ENCODE assay signal across 25 mouse cellular contexts in genomic region chr2:31891219-31891618, GRCm38 (mm10). TPM values are rescaled to one million over a fixed set of nuclear protein-coding genes. Genes with fewer than 3 reads are reported as not detected.
DNase-seq lines count a peak whose midpoint lies in the region; ATAC-seq and TF ChIP-seq lines count a peak whose summit lies in the region.
"Had no signal": no experiment of that assay in that cellular context is flagged by ENCODE, and none has a peak within 500 bp of the region (broad histone marks: within the 10 kb centered on the region; RNA-seq: fewer than 3 reads in every experiment).

No protein-coding gene starts in this region.

- peak; percentile 54 for DNase-seq in adrenal gland, postnatal 14 days
- DNase-seq in adrenal gland, postnatal 25 days, result no peak
- peak; percentile 70 for DNase-seq in kidney, adult 2 months
- DNase-seq in kidney, adult 8-10 months, result peak; percentile 22 to 36
- peak; percentile 58 to 69 for DNase-seq in kidney, postnatal 25 days
- no peak for DNase-seq in frontal cortex, postnatal 10 days (ENCODE audit: low spot score in 2 of 2)
- DNase-seq: cerebellum, adult 18-20 months; cerebellum, postnatal 14 days; heart, postnatal 4 days; lung, adult 18-20 months; right cerebral cortex, adult 18-20 months; right cerebral cortex, postnatal 4 days; thymus, adult 2 months had no signal

- no peaks in the 10 kb centered on the region for H3K27me3 ChIP-seq in kidney, adult 2 months (replicated peaks; ENCODE audit: control insufficient read depth, insufficient read depth, low read length)
- H3K27me3 ChIP-seq in kidney, embryonic 16.5 days (ENCODE audit: insufficient read depth, low read length), result peaks cover 28% of the 10 kb centered on the region

- no peak for ATAC-seq in kidney, embryonic 16.5 days (ENCODE audit: low FRiP score, low TSS enrichment)
- no peak for ATAC-seq in megakaryocyte, adult 5-6 weeks (ENCODE audit: poor library complexity, severe bottlenecking)
- ATAC-seq: forebrain, embryonic 16.5 days; hindbrain, embryonic 16.5 days; intestine, embryonic 15.5 days; midbrain, embryonic 16.5 days had no signal

- H3K9me3 ChIP-seq in kidney, embryonic 16.5 days (ENCODE audit: low read length), result no peaks in the 10 kb centered on the region
- H3K9me3 ChIP-seq: forebrain, embryonic 10.5 days; intestine, embryonic 15.5 days; neural tube, embryonic 13.5 days; stomach, embryonic 15.5 days had no signal

- H3K4me1 ChIP-seq in kidney, adult 2 months (ENCODE audit: control insufficient read depth, insufficient read depth, low read length), result no peaks in the 10 kb centered on the region
- peaks cover 36% of the 10 kb centered on the region for H3K4me1 ChIP-seq in kidney, embryonic 16.5 days (ENCODE audit: insufficient read depth, low read length)

- no peak for TF ChIP-seq CTCF in kidney, adult 2 months (conservative IDR thresholded peaks at IDR 0.05; ENCODE audit: insufficient read depth, insufficient read length, low read depth, low read length)

- no peak overlapping the region for H3K4me2 ChIP-seq in kidney, embryonic 16.5 days (replicated peaks; ENCODE audit: low read depth, low read length)
- H3K4me2 ChIP-seq: intestine, embryonic 15.5 days; liver, embryonic 11.5 days; neural tube, embryonic 13.5 days; stomach, embryonic 15.5 days had no signal

- TF ChIP-seq POLR2A in kidney, adult 2 months (IDR thresholded peaks at IDR 0.05; ENCODE audit: low read depth, low read length), result no peak

- H3K4me3 ChIP-seq in kidney, adult 2 months (ENCODE audit: insufficient read depth, low read depth, low read length), result no peak overlapping the region
- no peak overlapping the region for H3K4me3 ChIP-seq in kidney, embryonic 16.5 days (ENCODE audit: low read length)
- H3K4me3 ChIP-seq: forebrain, embryonic 10.5 days; intestine, embryonic 15.5 days; myocyte; neural tube, embryonic 13.5 days; stomach, embryonic 15.5 days had no signal

- H3K36me3 ChIP-seq in kidney, adult 2 months (ENCODE audit: control insufficient read depth, insufficient read depth, low read length), result no peaks in the 10 kb centered on the region
- H3K36me3 ChIP-seq in kidney, embryonic 16.5 days (ENCODE audit: insufficient read depth, low read length), result no peaks in the 10 kb centered on the region
- H3K36me3 ChIP-seq: forebrain, embryonic 10.5 days; intestine, embryonic 15.5 days; neural tube, embryonic 13.5 days; stomach, embryonic 15.5 days had no signal

- H3K9ac ChIP-seq in kidney, embryonic 16.5 days (replicated peaks; ENCODE audit: low read length), result no peak overlapping the region
- H3K9ac ChIP-seq: intestine, embryonic 15.5 days; neural tube, embryonic 13.5 days; stomach, embryonic 15.5 days had no signal

- H3K27ac ChIP-seq in kidney, adult 2 months (ENCODE audit: insufficient read depth, low read depth, low read length), result no peak overlapping the region
- H3K27ac ChIP-seq in kidney, embryonic 16.5 days (ENCODE audit: low read length), result no peak overlapping the region
- H3K27ac ChIP-seq: forebrain, embryonic 10.5 days; intestine, embryonic 15.5 days; neural tube, embryonic 13.5 days; stomach, embryonic 15.5 days had no signal

- 84% methylated on average over 2 of the region's 2 CpGs for WGBS in kidney, adult 2 months
- 72% methylated on average over 2 of the region's 2 CpGs for WGBS in kidney, embryonic 16.5 days

RNA-seq across cellular contexts. Expression of gene Lamc3, which starts 4.1 kb away (rescaled TPM):
- 14.4 and 14.9 TPM in 2 replicates for total RNA-seq in adrenal gland, postnatal 14 days (2021)
- total RNA-seq in adrenal gland, postnatal 25 days (2021), result 12.8 and 15.9 TPM in 2 replicates
- 20.7 and 24.8 TPM in 2 replicates for polyA plus RNA-seq in kidney, adult 2 months (2012; rRNA removed)
- polyA plus RNA-seq in kidney, embryonic 16.5 days (2015; fragmentation: Nextera tagmentation; extraction: Ambion mirVana), result 4.1 and 4.7 TPM in 2 replicates
- total RNA-seq in megakaryocyte, adult 5-6 weeks (2015), result not detected in 2 replicates
- not detected in 2 replicates for total RNA-seq in megakaryocyte, adult 5-6 weeks (2017)

RNA-seq across cellular contexts. Expression of gene Fibcd1, which starts 45.4 kb away (rescaled TPM):
- total RNA-seq in adrenal gland, postnatal 14 days (2021), result 0.07 and 0.38 TPM in 2 replicates
- total RNA-seq in adrenal gland, postnatal 25 days (2021), result 0.06 TPM in 1 of 2 replicates, not detected in the other
- polyA plus RNA-seq in kidney, adult 2 months (2012; rRNA removed), result 0.03 and 0.05 TPM in 2 replicates
- polyA plus RNA-seq in kidney, embryonic 16.5 days (2015; fragmentation: Nextera tagmentation; extraction: Ambion mirVana), result 1.4 and 1.5 TPM in 2 replicates
- total RNA-seq in megakaryocyte, adult 5-6 weeks (2015), result not detected in 2 replicates
- total RNA-seq in megakaryocyte, adult 5-6 weeks (2017), result 0.04 TPM in 1 of 2 replicates, not detected in the other
- total RNA-seq: heart, postnatal 4 days had no signal
- polyA plus RNA-seq: heart, embryonic 16.5 days had no signal

RNA-seq across cellular contexts. Expression of gene Aif1l, which starts 58.7 kb away (rescaled TPM):
- total RNA-seq in adrenal gland, postnatal 14 days (2021), result 8.3 and 10.7 TPM in 2 replicates
- 7.1 and 11.0 TPM in 2 replicates for total RNA-seq in adrenal gland, postnatal 25 days (2021)
- 152 and 177 TPM in 2 replicates for polyA plus RNA-seq in kidney, adult 2 months (2012; rRNA removed)
- 90.4 and 101 TPM in 2 replicates for polyA plus RNA-seq in kidney, embryonic 16.5 days (2015; fragmentation: Nextera tagmentation; extraction: Ambion mirVana)
- total RNA-seq in megakaryocyte, adult 5-6 weeks (2015), result 0.16 TPM in 1 of 2 replicates, not detected in the other
- total RNA-seq in megakaryocyte, adult 5-6 weeks (2017), result 2.1 TPM in 1 of 2 replicates, not detected in the other

Comparison
In these comparisons a context has a peak if more than half of its experiments do, and no peak if none do; other contexts are left out.
1. DNase-seq: peak in adrenal gland, postnatal 14 days (single experiment), kidney, adult 2 months (single experiment), kidney, adult 8-10 months (2 of 2) and kidney, postnatal 25 days (2 of 2); none in adrenal gland, postnatal 25 days (single experiment) and frontal cortex, postnatal 10 days (0 of 2).
2. RNA of gene Lamc3, which starts 4.1 kb away (total RNA-seq): 12.8 to 15.9 TPM in adrenal gland, postnatal 25 days and 14.4 to 14.9 TPM in adrenal gland, postnatal 14 days; not detected in megakaryocyte, adult 5-6 weeks; every median in the first group is over 10 times any median in the second.